Mouse (Mus musculus) lung, postnatal 0 days (tissue): Measurements from ENCODE around the gene 4930449I24Rik. TPM values are rescaled to one million over a fixed set of nuclear protein-coding genes. Genes with fewer than 3 reads are reported as not detected.

ENCODE experiments used
- polyA plus RNA-seq: library from polyadenylated mRNA; unstranded; fragments of >200 nt; fragmentation: Nextera tagmentation; extraction: Ambion mirVana; gene quantifications from 2 replicates; pipeline ENCODE4 v1.2.1, GENCODE M21; 2015

Gene 4930449I24Rik
- polyA plus RNA-seq, 1 experiment from 2014 or later, result not detected

Other genes with a start within 250 kb of the 4930449I24Rik start
- gene Wasf3, start 117.4 kb upstream of the 4930449I24Rik start, polyA plus RNA-seq, result 0.31 and 0.37 TPM in 2 replicates
- gene Gm6408, start 20.4 kb upstream of the 4930449I24Rik start, polyA plus RNA-seq, result not detected in 2 replicates
- not detected in 2 replicates for gene Gm6370, start 11.0 kb upstream of the 4930449I24Rik start, polyA plus RNA-seq
- not detected in 2 replicates for gene Gm3402, start 11.7 kb downstream of the 4930449I24Rik start, polyA plus RNA-seq
- not detected in 2 replicates for gene Gm3404, start 23.4 kb downstream of the 4930449I24Rik start, polyA plus RNA-seq
- not detected in 2 replicates for gene Gm3409, start 35.2 kb downstream of the 4930449I24Rik start, polyA plus RNA-seq
- gene Gm3415, start 53.7 kb downstream of the 4930449I24Rik start, polyA plus RNA-seq, result not detected in 2 replicates
- gene Gpr12, start 82.8 kb downstream of the 4930449I24Rik start, polyA plus RNA-seq, result not detected in 2 replicates